Mouse (Mus musculus): ENCODE data around the gene Olfr786.

- no peak for TF ChIP-seq CTCF (IDR thresholded peaks at IDR 0.05)
- no peak for TF ChIP-seq POLR2A (IDR thresholded peaks at IDR 0.05; ENCODE audit: insufficient read depth, low read depth, low read length)
Observed at GRCm38 (mm10) chr10:129473256-129473655, 46.1 kb downstream of the Olfr786 start.

Measured in heart, adult 2 months (tissue).